Mouse (Mus musculus) olfactory bulb, adult 2 months (tissue): ENCODE results near the gene Prkag2.

Source experiments
- CTCF ChIP-seq: fragments of 200-500 bp; IDR thresholded peaks from 2 replicates; pipeline ENCODE4 v1.5.1; 2012; ENCODE audit warnings: low read depth, mild to moderate bottlenecking, low read length, moderate library complexity; ENCODE audit not compliant: insufficient read depth
- POLR2A ChIP-seq: fragments of 200-500 bp; IDR thresholded peaks from 2 replicates; pipeline ENCODE4 v1.6.1; 2012; ENCODE audit warnings: mild to moderate bottlenecking, low read depth, low read length, moderate library complexity; ENCODE audit not compliant: insufficient read depth

DNA sequence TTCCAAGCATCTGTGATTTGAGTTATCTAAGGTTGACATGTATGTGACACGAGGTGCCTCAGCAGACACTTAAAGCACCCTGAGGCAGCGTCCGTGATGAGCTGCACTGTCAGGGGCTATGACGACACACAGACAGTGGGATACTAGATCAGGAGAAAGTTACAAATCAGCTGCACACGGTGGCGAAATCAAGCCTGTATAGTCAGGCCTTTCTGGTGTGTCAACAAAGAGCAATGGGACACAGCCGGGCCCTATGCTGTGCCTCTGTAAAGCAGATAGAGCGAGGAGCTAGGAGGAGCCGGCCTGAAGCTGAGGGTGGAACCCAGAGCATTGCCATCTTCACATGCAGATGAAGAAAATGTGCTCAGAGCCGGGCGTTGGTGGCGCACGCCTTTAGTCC is 12.3 kb downstream of the Prkag2 start:
- TF ChIP-seq CTCF: no peak
- no peak for TF ChIP-seq POLR2A
